ENCODE assay signal across 8 mouse cellular contexts in the genomic region with DNA sequence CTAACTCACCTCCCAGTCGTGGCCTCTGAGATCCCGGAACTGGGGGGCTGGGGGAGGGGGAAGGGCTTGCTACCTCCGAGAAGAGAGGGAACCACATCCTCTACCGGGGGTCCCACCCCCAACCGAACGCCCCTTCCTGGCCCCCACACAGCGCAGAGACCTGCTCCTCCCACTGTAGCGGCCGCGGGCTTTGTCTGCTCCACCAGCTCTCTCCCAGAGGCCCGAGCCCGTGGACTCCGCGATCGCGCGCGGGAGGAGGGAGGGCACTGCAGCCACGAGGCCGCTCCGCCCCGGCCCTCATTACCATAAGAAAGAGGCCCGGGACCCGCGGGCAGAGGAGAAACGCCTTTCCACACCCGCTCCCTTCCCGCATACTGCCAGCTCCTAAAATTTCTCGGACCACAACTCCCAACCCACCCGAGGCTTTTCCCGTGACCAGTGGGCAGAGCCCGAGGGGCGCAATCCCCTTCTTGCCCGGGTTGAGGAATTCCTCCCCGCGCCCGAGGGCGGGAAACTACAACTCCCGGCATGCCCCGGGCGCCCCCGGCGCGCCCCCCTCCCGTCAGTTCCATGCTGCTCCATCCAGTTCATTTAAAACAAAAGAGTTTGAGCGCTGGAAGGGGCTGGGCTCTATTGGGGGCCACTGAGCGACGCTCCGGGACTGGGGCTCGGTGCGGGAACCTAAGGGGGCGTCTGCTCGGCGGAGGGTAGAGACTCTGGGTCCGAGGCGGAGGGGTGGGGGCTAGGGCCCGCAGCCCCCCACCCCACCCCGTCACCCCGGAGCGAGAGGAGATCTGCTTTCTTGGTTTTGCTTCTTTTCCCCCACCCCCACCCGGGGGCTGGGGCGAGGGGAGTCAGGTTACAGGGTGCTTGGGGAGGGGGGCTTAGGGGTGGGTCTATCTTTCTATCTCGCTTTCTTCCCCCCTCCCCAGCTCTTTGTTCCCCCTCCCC. TPM values are rescaled to one million over a fixed set of nuclear protein-coding genes. Genes with fewer than 3 reads are reported as not detected.
DNase-seq lines count a peak whose midpoint lies in the region; ATAC-seq and TF ChIP-seq lines count a peak whose summit lies in the region.

No protein-coding gene starts in this region.

- H3K4me3 ChIP-seq in forebrain, embryonic 12.5 days (replicated peaks) = peak overlapping the region; percentile 93
- peak overlapping the region; percentile 90 for H3K4me3 ChIP-seq in heart, postnatal 0 days (ENCODE audit: low read depth, low read length)
- H3K4me3 ChIP-seq in liver, postnatal 0 days (ENCODE audit: low read depth, low read length) = peak overlapping the region; percentile 78
- H3K4me3 ChIP-seq in neural tube, embryonic 14.5 days (ENCODE audit: low read depth, low read length) = peak overlapping the region; percentile 96

- 1% methylated on average over 58 of the region's 63 CpGs for WGBS in forebrain, embryonic 12.5 days
- WGBS in heart, postnatal 0 days = under 1% methylated on average over 43 of the region's 63 CpGs
- WGBS in liver, postnatal 0 days (ENCODE audit: insufficient replicate concordance) = under 1% methylated on average over 57 of the region's 63 CpGs
- under 1% methylated on average over 58 of the region's 63 CpGs for WGBS in neural tube, embryonic 14.5 days

- peaks cover 65% of the 10 kb centered on the region for H3K4me1 ChIP-seq in forebrain, embryonic 12.5 days
- H3K4me1 ChIP-seq in heart, postnatal 0 days (ENCODE audit: control insufficient read depth, insufficient read depth) = peaks cover 42% of the 10 kb centered on the region
- H3K4me1 ChIP-seq in liver, postnatal 0 days (ENCODE audit: insufficient read depth) = peaks cover 29% of the 10 kb centered on the region
- peaks cover 56% of the 10 kb centered on the region for H3K4me1 ChIP-seq in neural tube, embryonic 14.5 days (ENCODE audit: control insufficient read depth, insufficient read depth, low read length)

- ATAC-seq in forebrain, embryonic 12.5 days (ENCODE audit: low FRiP score) = peak; percentile 87
- ATAC-seq in heart, postnatal 0 days (ENCODE audit: insufficient read depth, low read depth) = peak; percentile 82
- ATAC-seq in liver, postnatal 0 days = peak; percentile 74
- peak; percentile 78 for ATAC-seq in neural tube, embryonic 14.5 days (ENCODE audit: low read depth)

- no peaks in the 10 kb centered on the region for H3K9me3 ChIP-seq in forebrain, embryonic 12.5 days
- no peaks in the 10 kb centered on the region for H3K9me3 ChIP-seq in heart, postnatal 0 days (replicated peaks; ENCODE audit: control insufficient read depth, low read length)
- no peaks in the 10 kb centered on the region for H3K9me3 ChIP-seq in liver, postnatal 0 days (ENCODE audit: low read length)
- no peaks in the 10 kb centered on the region for H3K9me3 ChIP-seq in neural tube, embryonic 14.5 days (ENCODE audit: control insufficient read depth, low read length)

- TF ChIP-seq CTCF in heart, postnatal 0 days (IDR thresholded peaks at IDR 0.05; ENCODE audit: low read depth) = no peak
- TF ChIP-seq CTCF in liver, postnatal 0 days (IDR thresholded peaks at IDR 0.05; ENCODE audit: low read depth) = no peak

- DNase-seq in CD8-positive naive resting alpha-beta T cell, adult 2 months (ENCODE audit: low read depth in 2 of 2, low spot score in 2 of 2) = peak; percentile 71 to 83
- DNase-seq in c-Kit-positive CD71-positive TER-119-negative erythroid progenitor cells, embryonic 14.5 days (ENCODE audit: low read depth) = peak; percentile 63
- DNase-seq in heart, postnatal 0 days (ENCODE audit: low spot score) = peak; percentile 71
- peak; percentile 92 to 95 for DNase-seq in kidney, postnatal 4 days
- peak; percentile 86 for DNase-seq in liver, postnatal 0 days
- peak; percentile 94 for DNase-seq in testis, postnatal 10 days (ENCODE audit: low spot score)

- no peaks in the 10 kb centered on the region for H3K27me3 ChIP-seq in forebrain, embryonic 12.5 days
- no peaks in the 10 kb centered on the region for H3K27me3 ChIP-seq in heart, postnatal 0 days (ENCODE audit: control insufficient read depth, insufficient read depth, low read length)
- H3K27me3 ChIP-seq in liver, postnatal 0 days (ENCODE audit: insufficient read depth, low read length) = peaks cover 9% of the 10 kb centered on the region; the same call in 1 of the 2 replicates
- no peaks in the 10 kb centered on the region for H3K27me3 ChIP-seq in neural tube, embryonic 14.5 days (ENCODE audit: control insufficient read depth, insufficient read depth, low read length)

- TF ChIP-seq EP300 in heart, postnatal 0 days (IDR thresholded peaks at IDR 0.05; ENCODE audit: low read depth) = no peak
- TF ChIP-seq EP300 in liver, postnatal 0 days (IDR thresholded peaks at IDR 0.05; ENCODE audit: low read depth) = no peak

- peak overlapping the region; percentile 99 for H3K27ac ChIP-seq in forebrain, embryonic 12.5 days
- H3K27ac ChIP-seq in heart, postnatal 0 days (ENCODE audit: low read depth) = peak overlapping the region; percentile 76
- H3K27ac ChIP-seq in liver, postnatal 0 days (ENCODE audit: low read depth) = peak overlapping the region; percentile 53
- H3K27ac ChIP-seq in neural tube, embryonic 14.5 days (ENCODE audit: low read depth, low read length) = peak overlapping the region; percentile 98

- peak overlapping the region; percentile 99 for H3K9ac ChIP-seq in forebrain, embryonic 12.5 days
- peak overlapping the region; percentile 72 for H3K9ac ChIP-seq in heart, postnatal 0 days (replicated peaks; ENCODE audit: low read depth, low read length)
- H3K9ac ChIP-seq in liver, postnatal 0 days (replicated peaks) = peak overlapping the region; percentile 81
- peak overlapping the region; percentile 99 for H3K9ac ChIP-seq in neural tube, embryonic 14.5 days (replicated peaks; ENCODE audit: low read depth, low read length)

- H3K36me3 ChIP-seq in forebrain, embryonic 12.5 days (replicated peaks) = peaks cover 21% of the 10 kb centered on the region
- H3K36me3 ChIP-seq in heart, postnatal 0 days (replicated peaks; ENCODE audit: control insufficient read depth, insufficient read depth, low read length) = no peaks in the 10 kb centered on the region
- H3K36me3 ChIP-seq in liver, postnatal 0 days (replicated peaks; ENCODE audit: insufficient read depth, low read length) = no peaks in the 10 kb centered on the region
- H3K36me3 ChIP-seq in neural tube, embryonic 14.5 days (ENCODE audit: control insufficient read depth, insufficient read depth, low read length) = peaks cover 9% of the 10 kb centered on the region

- peak overlapping the region; percentile 93 for H3K4me2 ChIP-seq in forebrain, embryonic 12.5 days
- peak overlapping the region; percentile 99 for H3K4me2 ChIP-seq in heart, postnatal 0 days (ENCODE audit: low read depth, low read length)
- peak overlapping the region; percentile 99 for H3K4me2 ChIP-seq in liver, postnatal 0 days (ENCODE audit: low read depth, low read length)
- peak overlapping the region; percentile 77 for H3K4me2 ChIP-seq in neural tube, embryonic 14.5 days (ENCODE audit: low read depth, low read length)

RNA-seq across cellular contexts. Expression of a gene that starts 0.6 kb away (rescaled TPM):
- 51.0 and 53.2 TPM in 2 replicates for polyA plus RNA-seq in forebrain, embryonic 12.5 days (2016; fragmentation: Nextera tagmentation; extraction: Ambion mirVana)
- 6.0 and 9.7 TPM in 2 replicates for total RNA-seq in heart, postnatal 0 days (2014; rRNA removed; ENCODE audit: low replicate concordance)
- polyA plus RNA-seq in heart, postnatal 0 days (2015; fragmentation: Nextera tagmentation; extraction: Ambion mirVana) = 2.6 and 2.7 TPM in 2 replicates
- polyA plus RNA-seq in liver, postnatal 0 days (2015; fragmentation: Nextera tagmentation; extraction: Ambion mirVana) = 0.37 and 0.51 TPM in 2 replicates
- 34.0 and 35.3 TPM in 2 replicates for polyA plus RNA-seq in neural tube, embryonic 14.5 days (2014; fragmentation: Nextera tagmentation; extraction: Ambion mirVana)

RNA-seq across cellular contexts. Expression of a gene that starts 16.5 kb away (rescaled TPM):
- polyA plus RNA-seq in forebrain, embryonic 12.5 days (2016; fragmentation: Nextera tagmentation; extraction: Ambion mirVana) = 0.82 and 1.2 TPM in 2 replicates
- total RNA-seq in heart, postnatal 0 days (2014; rRNA removed; ENCODE audit: low replicate concordance) = 0.39 and 2.5 TPM in 2 replicates
- 0.16 TPM in 1 of 2 replicates, not detected in the other for polyA plus RNA-seq in heart, postnatal 0 days (2015; fragmentation: Nextera tagmentation; extraction: Ambion mirVana)
- polyA plus RNA-seq in liver, postnatal 0 days (2015; fragmentation: Nextera tagmentation; extraction: Ambion mirVana) = 0.13 and 0.29 TPM in 2 replicates
- not detected in 2 replicates for polyA plus RNA-seq in neural tube, embryonic 14.5 days (2014; fragmentation: Nextera tagmentation; extraction: Ambion mirVana)

RNA-seq across cellular contexts. Expression of a gene that starts 21.3 kb away (rescaled TPM):
- polyA plus RNA-seq in forebrain, embryonic 12.5 days (2016; fragmentation: Nextera tagmentation; extraction: Ambion mirVana) = 137 and 138 TPM in 2 replicates
- total RNA-seq in heart, postnatal 0 days (2014; rRNA removed; ENCODE audit: low replicate concordance) = 3.6 and 34.6 TPM in 2 replicates
- polyA plus RNA-seq in heart, postnatal 0 days (2015; fragmentation: Nextera tagmentation; extraction: Ambion mirVana) = 131 and 136 TPM in 2 replicates
- polyA plus RNA-seq in liver, postnatal 0 days (2015; fragmentation: Nextera tagmentation; extraction: Ambion mirVana) = 104 and 106 TPM in 2 replicates
- 97.0 and 106 TPM in 2 replicates for polyA plus RNA-seq in neural tube, embryonic 14.5 days (2014; fragmentation: Nextera tagmentation; extraction: Ambion mirVana)

RNA-seq across cellular contexts. Expression of a gene that starts 21.9 kb away (rescaled TPM):
- 23.2 and 25.8 TPM in 2 replicates for polyA plus RNA-seq in forebrain, embryonic 12.5 days (2016; fragmentation: Nextera tagmentation; extraction: Ambion mirVana)
- total RNA-seq in heart, postnatal 0 days (2014; rRNA removed; ENCODE audit: low replicate concordance) = 156 and 210 TPM in 2 replicates
- polyA plus RNA-seq in heart, postnatal 0 days (2015; fragmentation: Nextera tagmentation; extraction: Ambion mirVana) = 109 and 122 TPM in 2 replicates
- 68.4 and 73.4 TPM in 2 replicates for polyA plus RNA-seq in liver, postnatal 0 days (2015; fragmentation: Nextera tagmentation; extraction: Ambion mirVana)
- 41.0 and 41.4 TPM in 2 replicates for polyA plus RNA-seq in neural tube, embryonic 14.5 days (2014; fragmentation: Nextera tagmentation; extraction: Ambion mirVana)

RNA-seq across cellular contexts. Expression of a gene that starts 21.9 kb away (rescaled TPM):
- 64.1 and 64.4 TPM in 2 replicates for polyA plus RNA-seq in forebrain, embryonic 12.5 days (2016; fragmentation: Nextera tagmentation; extraction: Ambion mirVana)
- 74.9 and 82.4 TPM in 2 replicates for total RNA-seq in heart, postnatal 0 days (2014; rRNA removed; ENCODE audit: low replicate concordance)
- 18.3 and 19.0 TPM in 2 replicates for polyA plus RNA-seq in heart, postnatal 0 days (2015; fragmentation: Nextera tagmentation; extraction: Ambion mirVana)
- 12.5 and 13.5 TPM in 2 replicates for polyA plus RNA-seq in liver, postnatal 0 days (2015; fragmentation: Nextera tagmentation; extraction: Ambion mirVana)
- 43.5 and 44.1 TPM in 2 replicates for polyA plus RNA-seq in neural tube, embryonic 14.5 days (2014; fragmentation: Nextera tagmentation; extraction: Ambion mirVana)

Comparison
In these comparisons a context has a peak if more than half of its experiments do, and no peak if none do; other contexts are left out.
1. Peak in every context shown above with its lines: DNase-seq, ATAC-seq, H3K4me3 ChIP-seq and H3K27ac ChIP-seq.